26 mouse cellular contexts compared by ENCODE assay signal in genomic region chr13:99008013-99008412, GRCm38 (mm10). TPM values are rescaled to one million over a fixed set of nuclear protein-coding genes. Genes with fewer than 3 reads are reported as not detected.
"Had no signal": no experiment of that assay in that cellular context is flagged by ENCODE, and none has a peak within 500 bp of the region (broad histone marks: within the 10 kb centered on the region; RNA-seq: fewer than 3 reads in every experiment).

No protein-coding gene starts in this region.

- H3K9ac ChIP-seq: liver, embryonic 15.5 days; liver, postnatal 0 days; lung, embryonic 15.5 days; midbrain, embryonic 12.5 days; neural tube, embryonic 13.5 days; neural tube, embryonic 15.5 days had no signal

- H3K9me3 ChIP-seq: lung, embryonic 15.5 days had no signal

- H3K36me3 ChIP-seq: liver, embryonic 15.5 days; lung, embryonic 15.5 days; midbrain, embryonic 12.5 days; neural tube, embryonic 13.5 days; neural tube, embryonic 15.5 days had no signal

- H3K4me1 ChIP-seq: liver, embryonic 15.5 days; lung, embryonic 15.5 days; neural tube, embryonic 15.5 days had no signal

- H3K4me2 ChIP-seq: liver, embryonic 15.5 days; lung, embryonic 15.5 days; midbrain, embryonic 12.5 days; neural tube, embryonic 13.5 days; neural tube, embryonic 15.5 days had no signal

- H3K27ac ChIP-seq: liver, embryonic 15.5 days; lung, embryonic 15.5 days; midbrain, embryonic 12.5 days; neural tube, embryonic 13.5 days; neural tube, embryonic 15.5 days had no signal

- ATAC-seq: liver, postnatal 0 days; lung, postnatal 0 days; midbrain, embryonic 16.5 days had no signal

- DNase-seq: liver, postnatal 0 days; lung, adult 2 months; lung, postnatal 14 days; lung, postnatal 4 days; midbrain, embryonic 14.5 days; retina, postnatal 1 day; right cerebral cortex, adult 18-20 months; right cerebral cortex, postnatal 25 days; right cerebral cortex, postnatal 4 days; spleen, adult 18-20 months; thymus, adult 18-20 months; thymus, postnatal 14 days; thymus, postnatal 36 days had no signal

- H3K27me3 ChIP-seq: liver, embryonic 15.5 days; lung, embryonic 15.5 days; midbrain, embryonic 12.5 days; neural tube, embryonic 13.5 days; neural tube, embryonic 15.5 days had no signal

- H3K4me3 ChIP-seq: liver, embryonic 15.5 days; lung, embryonic 15.5 days; midbrain, embryonic 12.5 days; myocyte; neural tube, embryonic 13.5 days; neural tube, embryonic 15.5 days had no signal

RNA-seq across cellular contexts. Expression of gene 1700024P04Rik, which starts 23.6 kb away (rescaled TPM):
- polyA plus RNA-seq: liver, embryonic 15.5 days; liver, postnatal 0 days; lung, adult 2 months; lung, embryonic 15.5 days; lung, postnatal 0 days; midbrain, embryonic 12.5 days; midbrain, embryonic 14.5 days; midbrain, embryonic 16.5 days; myocyte; neural tube, embryonic 11.5 days; neural tube, embryonic 13.5 days; neural tube, embryonic 15.5 days; small intestine, adult 2 months; stomach, embryonic 14.5 days; stomach, embryonic 16.5 days; thymus, postnatal 0 days had no signal
